Mouse (Mus musculus) right cerebral cortex, adult 2 months (tissue): Measurements from ENCODE around the gene Arpp21.
"Not testable (repeated sequence)": the region's sequence is repeated elsewhere in the genome, so short reads cannot be mapped to it uniquely, and the experiment has no call there.

ENCODE experiments used
- DNase-seq, 2 experiments: peaks; one replicate each; pipeline ENCODE4 v3.0.0; 2021 to 2022; ENCODE audit warnings: low spot score in 2 of 2

The Arpp21 gene

DNA sequence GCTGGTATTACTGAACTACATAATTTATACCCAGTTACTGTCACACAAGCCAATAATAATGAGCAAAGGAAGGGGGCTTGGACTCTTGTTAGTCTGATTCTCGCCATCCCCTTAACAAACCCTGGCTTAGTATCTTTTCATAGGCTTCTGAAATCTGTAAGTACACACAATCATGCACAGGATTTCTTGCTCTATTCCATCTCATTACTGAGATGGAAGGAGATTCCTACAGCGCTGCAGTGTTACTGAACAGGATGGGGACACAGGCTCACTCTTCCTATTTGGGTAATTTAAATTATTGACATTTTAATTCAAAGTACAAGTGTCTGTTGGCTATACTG is 132.9 kb downstream of the Arpp21 start:
- DNase-seq: no peak

GRCm38 (mm10) chr9:112102155-112102851 is 133.4 kb downstream of the Arpp21 start:
- DNase-seq: peak; percentile 86

GRCm38 (mm10) chr9:112100841-112101595 is 134.7 kb downstream of the Arpp21 start:
- no peak for DNase-seq

- no peak for DNase-seq
Observed at GRCm38 (mm10) chr9:112098267-112098666, 137.5 kb downstream of the Arpp21 start.

DNA sequence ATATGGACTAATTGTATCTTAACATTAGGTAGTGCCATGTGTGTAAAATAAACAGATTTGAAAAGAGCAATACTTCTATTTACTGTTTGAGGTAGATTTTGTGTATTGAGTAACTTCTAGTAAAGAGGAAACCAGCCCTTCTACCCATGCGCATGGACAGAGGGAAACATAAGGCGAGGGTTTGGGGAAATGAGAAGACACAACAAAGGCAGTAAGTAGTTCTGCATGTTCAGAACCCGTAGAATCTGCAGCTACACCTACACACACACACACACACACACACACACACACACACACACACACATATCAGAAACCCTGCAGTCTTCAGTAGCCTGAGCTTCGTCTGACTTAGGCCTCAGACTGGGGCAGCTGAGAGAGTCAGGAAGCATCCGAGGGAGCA is 140.0 kb downstream of the Arpp21 start:
- DNase-seq: no peak

DNA sequence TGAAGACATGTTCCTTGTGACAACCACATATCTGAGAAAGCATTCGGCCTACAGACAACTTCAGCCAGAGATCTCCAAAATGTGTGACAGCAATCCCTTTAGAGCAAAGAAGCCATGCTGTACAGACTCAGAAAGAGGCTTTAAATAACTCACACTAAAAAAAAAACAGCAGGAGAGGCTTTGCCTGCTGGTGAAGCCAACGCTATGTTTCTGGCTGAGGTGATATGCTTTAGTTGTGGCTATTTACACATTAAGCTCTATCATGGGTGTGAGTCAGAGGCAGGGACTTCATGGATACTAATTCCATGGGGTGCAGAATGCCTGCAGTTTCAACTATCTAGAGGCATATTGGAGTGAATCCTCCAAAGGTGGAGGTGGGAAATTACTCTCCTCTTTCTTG is 140.5 kb downstream of the Arpp21 start:
- no peak for DNase-seq

DNA sequence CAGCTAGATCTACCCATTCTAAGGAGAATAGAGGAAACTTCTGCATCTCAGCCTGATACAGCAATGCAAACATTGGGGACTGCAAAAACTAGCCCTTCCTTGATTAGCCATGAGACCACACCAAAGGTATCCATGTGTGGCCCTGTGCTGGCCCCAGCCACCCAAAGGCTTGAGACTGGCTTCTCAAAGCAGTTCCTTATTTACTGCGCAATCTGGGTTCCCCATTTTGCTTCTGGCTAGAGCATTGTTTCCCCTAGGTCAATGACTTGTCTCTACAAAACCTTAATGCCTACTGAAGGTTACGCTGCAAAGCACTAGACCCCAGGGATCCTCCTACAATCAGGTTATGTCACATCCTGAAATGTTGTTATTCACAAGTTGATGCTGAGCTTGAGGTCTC is 156.8 kb downstream of the Arpp21 start:
- no peak for DNase-seq

GRCm38 (mm10) chr9:112078453-112078852 is 157.3 kb downstream of the Arpp21 start:
- no peak for DNase-seq

DNA sequence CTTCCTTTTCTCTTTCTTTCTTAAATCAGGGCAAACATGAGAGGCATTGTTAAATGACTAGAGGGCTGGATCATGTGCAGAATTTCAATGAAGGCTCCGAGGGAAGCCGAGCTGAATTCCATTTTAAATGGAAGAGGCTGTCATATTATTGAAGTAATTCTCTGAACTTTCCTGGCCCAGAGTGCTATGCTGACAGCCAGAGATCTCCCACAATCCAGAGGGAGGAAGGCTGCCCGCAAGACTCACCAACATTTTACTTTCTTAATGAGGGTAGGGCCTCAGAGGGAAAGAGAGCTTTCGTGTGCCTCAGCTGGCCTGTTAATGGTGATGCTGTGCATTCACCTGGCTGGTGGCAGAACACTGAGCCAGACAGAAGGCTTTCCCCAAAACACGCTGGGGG is 160.5 kb downstream of the Arpp21 start:
- no peak for DNase-seq

- no peak for DNase-seq
Observed at GRCm38 (mm10) chr9:112074872-112075271, 160.9 kb downstream of the Arpp21 start.

- no peak for DNase-seq
Observed at GRCm38 (mm10) chr9:112071368-112071767, 164.4 kb downstream of the Arpp21 start.

DNA sequence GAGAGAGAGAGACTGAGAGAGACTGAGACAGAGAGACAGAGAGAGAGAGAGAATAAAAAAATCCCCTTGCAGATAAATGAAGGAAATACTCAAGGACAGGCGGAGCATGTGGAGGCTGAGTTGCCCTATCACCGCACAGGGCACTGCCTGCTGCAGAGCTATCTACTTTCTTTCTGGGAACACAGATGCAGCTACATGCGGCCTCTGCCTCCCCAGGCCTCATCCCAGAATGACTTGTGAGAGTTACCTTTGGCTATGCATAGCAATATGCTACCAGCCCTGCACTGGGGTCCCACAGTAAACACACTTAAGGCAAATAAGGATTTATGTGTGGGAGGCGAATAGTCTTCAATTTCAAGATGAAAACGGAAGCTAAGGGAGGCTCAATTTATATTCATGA is 164.8 kb downstream of the Arpp21 start:
- no peak for DNase-seq

DNA sequence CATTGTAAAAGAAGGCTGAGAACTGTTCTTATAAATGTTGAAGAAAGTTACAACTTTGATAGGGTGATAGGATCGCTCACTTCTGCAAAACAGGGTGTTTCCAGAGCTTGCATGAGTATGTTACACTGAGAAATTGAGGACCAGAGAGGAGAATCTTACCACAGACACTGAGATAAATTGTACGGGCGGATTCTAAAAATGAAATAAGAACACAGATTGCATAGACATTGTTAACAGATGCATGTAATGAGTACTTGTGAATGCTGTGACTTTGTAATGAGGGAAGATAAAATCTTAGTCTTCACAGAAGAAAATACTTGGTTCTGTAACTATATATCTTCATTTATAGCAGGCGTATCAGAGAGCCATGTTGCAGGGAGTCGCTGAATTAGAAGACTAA is 167.5 kb downstream of the Arpp21 start:
- DNase-seq: no peak

- no peak for DNase-seq
Observed at GRCm38 (mm10) chr9:112060696-112061425, 174.9 kb downstream of the Arpp21 start.

- no peak for DNase-seq
Observed at GRCm38 (mm10) chr9:112054807-112055381, 180.8 kb downstream of the Arpp21 start.

DNA sequence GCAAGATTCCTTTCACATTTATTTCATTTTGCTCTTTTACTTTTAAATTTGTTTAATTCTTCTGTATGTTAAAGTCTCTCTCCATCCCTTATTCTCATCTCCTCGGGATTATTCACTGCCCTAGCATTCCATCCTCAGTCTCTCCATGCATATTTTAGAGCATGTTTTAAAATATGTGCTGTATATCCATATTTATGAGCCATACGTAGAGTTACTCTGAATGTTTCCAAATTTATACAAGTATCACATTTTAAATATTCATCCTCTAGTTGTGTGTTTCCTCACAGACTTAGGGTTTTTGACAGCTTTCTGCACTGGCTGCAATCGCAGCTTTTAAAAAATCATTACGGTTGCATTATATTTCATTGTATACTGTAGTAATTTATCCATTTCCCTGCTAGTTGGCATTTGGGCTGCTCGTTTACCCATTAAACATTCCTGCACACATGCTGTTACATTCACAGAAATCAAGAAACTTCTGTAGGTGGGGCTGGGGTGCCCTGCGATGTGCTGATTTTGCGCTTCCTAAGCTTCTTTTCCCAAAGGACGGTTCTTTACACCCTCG is 187.8 kb downstream of the Arpp21 start:
- DNase-seq: no peak

- DNase-seq: no peak
Observed at GRCm38 (mm10) chr9:112040566-112040965, 195.2 kb downstream of the Arpp21 start.

- DNase-seq: no peak
Observed at GRCm38 (mm10) chr9:112037732-112038131, 198.0 kb downstream of the Arpp21 start.

DNA sequence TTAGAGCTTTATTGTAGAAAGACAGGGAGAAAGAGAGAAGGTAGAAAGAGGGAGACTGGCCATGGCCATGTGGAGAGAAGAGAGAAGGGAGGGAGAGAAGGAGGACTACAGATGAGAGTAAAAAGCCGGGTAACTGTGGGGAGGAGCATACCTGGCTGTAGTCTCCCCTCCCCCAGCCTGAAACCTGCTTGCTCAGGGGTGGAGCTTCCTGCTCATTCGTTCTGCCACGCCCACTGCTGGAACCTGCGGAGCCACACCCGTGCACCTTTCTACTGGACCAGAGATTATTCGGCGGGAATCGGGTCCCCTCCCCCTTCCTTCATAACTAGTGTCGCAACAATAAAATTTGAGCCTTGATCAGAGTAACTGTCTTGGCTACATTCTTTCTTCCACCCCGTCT is 201.9 kb downstream of the Arpp21 start:
- not testable (repeated sequence) for DNase-seq

GRCm38 (mm10) chr9:112032169-112032568 is 203.6 kb downstream of the Arpp21 start:
- DNase-seq: no peak

- no peak for DNase-seq
Observed at GRCm38 (mm10) chr9:112023562-112024015, 212.1 kb downstream of the Arpp21 start.

GRCm38 (mm10) chr9:112023111-112023510 is 212.6 kb downstream of the Arpp21 start:
- no peak for DNase-seq
